Mouse (Mus musculus) macrophage (primary cell): ENCODE results near the gene Zfp868. TPM values are rescaled to one million over a fixed set of nuclear protein-coding genes. Genes with fewer than 3 reads are reported as not detected.
A peak's percentile ranks its signal among the peaks of the same experiment; 100 is the strongest.
"Not testable (repeated sequence)": the region's sequence is repeated elsewhere in the genome, so short reads cannot be mapped to it uniquely, and the experiment has no call there.

Experiments
- H3K27ac ChIP-seq: fragments of 350-480 bp; formaldehyde crosslinking; 2 replicates; pipeline ENCODE4 v1.9.0; 2021
- H3K36me3 ChIP-seq: fragments of 350-480 bp; formaldehyde crosslinking; 2 replicates; pipeline ENCODE4 v1.9.0; 2021; ENCODE audit errors: inconsistent target
- H3K4me3 ChIP-seq: fragments of 350-480 bp; formaldehyde crosslinking; 2 replicates; pipeline ENCODE4 v1.9.0; 2021; ENCODE audit errors: inconsistent target
- H3K79me2 ChIP-seq: fragments of 350-480 bp; formaldehyde crosslinking; 2 replicates; pipeline ENCODE4 v1.9.0; 2021; ENCODE audit errors: inconsistent target
- WGBS: methylation state at CpG from one replicate; pipeline ENCODE4 v1.1.7; 2026; ENCODE audit warnings: inconsistent platforms; ENCODE audit not compliant: missing documents; 5-methylcytosine and 5-hydroxymethylcytosine counted together
- polyA plus RNA-seq: library from polyadenylated mRNA; stranded (reverse); fragments of 250-400 nt; gene quantifications from 3 replicates; pipeline ENCODE4 v1.2.4, GENCODE M21; 2018; ENCODE audit warnings: inconsistent platforms
- total RNA-seq, 78 experiments: library from RNA; depleted of rRNA; stranded (reverse); fragments of 250-400 nt; gene quantifications; 1 replicate in 9 of 78; 2 replicates in 24 of 78; 3 replicates in 43 of 78; 4 replicates in 2 of 78; pipeline ENCODE4 v1.2.4; 2018; ENCODE audit warnings: inconsistent platforms in 56 of 78

Gene Zfp868
- 10 to 100 TPM; 23.4 to 59.3 (median 35.5) TPM for total RNA-seq (2018; cell fraction: chromatin; rRNA removed)
- total RNA-seq (2018; cell fraction: cytosol; rRNA removed), result 10 to 100 TPM in 11 of 26 experiments, 1 to 10 TPM in 15; 7.5 to 12.2 (median 9.6) TPM
- total RNA-seq (2018; cell fraction: nucleus; rRNA removed), result 10 to 100 TPM; 11.8 to 31.4 (median 23.6) TPM
- polyA plus RNA-seq, result 7.1 to 10.8 TPM (median 8.6 TPM) in 3 replicates

DNA sequence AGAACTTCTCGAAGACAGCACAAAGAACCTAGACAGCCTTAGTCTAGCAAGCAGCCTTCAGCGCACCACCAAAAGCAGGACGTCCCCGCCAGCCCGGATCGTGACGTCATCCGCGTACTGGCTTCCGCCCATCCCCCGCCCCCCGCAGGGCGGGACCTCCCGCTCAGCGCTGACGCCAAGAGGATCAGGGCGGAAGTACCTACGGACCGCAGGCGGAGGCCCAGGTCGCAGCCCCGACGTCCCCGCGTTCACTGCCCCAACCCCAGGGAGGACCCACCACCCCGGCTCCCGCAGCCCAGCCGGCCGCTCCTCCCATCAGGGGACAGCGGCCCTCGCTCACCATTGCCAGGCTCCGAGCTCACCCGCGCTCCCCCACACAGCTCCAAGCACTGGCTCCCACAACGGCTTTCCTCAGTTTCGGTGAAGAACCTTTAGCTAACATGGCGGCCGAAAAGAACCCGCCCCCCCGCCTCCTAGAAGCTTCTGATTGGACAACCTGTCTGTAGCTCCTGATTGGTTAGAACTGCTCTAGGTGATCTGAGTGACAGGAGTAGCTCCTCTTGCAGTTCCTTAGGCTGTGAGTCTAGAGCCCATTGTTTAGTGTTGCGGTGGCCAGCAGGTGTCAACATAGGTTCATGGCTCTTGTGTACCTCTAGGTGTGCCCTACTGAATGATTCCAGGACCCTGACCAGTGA lies at the start of gene Zfp868:
Gene Zfp868, minus strand, starts transcription at position 454 of the 695 bp plus-strand sequence.
- peaks cover 47% of the 10 kb centered on the region for H3K79me2 ChIP-seq
- under 1% methylated on average over 38 of the region's 41 CpGs for WGBS
- no peaks in the 10 kb centered on the region for H3K36me3 ChIP-seq
- peak within 1 kb of the TSS; percentile 44 for H3K4me3 ChIP-seq
- peak within 1 kb of the TSS; percentile 47 for H3K27ac ChIP-seq

DNA sequence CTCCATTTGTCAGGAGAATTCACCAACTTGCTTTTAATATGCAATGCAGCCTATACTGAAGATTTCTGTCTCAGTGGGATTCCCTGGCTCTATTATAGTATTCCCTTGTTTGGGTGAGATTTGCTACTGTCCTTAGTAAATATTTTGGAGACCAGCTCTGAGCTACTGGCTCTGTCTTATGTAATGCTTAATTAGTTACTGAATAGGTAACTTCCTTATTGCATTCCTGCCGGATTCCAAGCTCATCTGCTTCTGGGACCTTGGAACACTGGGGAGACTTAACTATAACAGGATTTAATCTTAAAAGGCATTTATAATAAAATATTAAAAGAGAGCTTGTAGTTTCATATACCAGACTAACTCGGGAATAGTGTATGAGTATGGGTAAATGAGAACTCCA lies 39.7 kb upstream of the Zfp868 start:
- not testable (repeated sequence) for H3K4me3 ChIP-seq, H3K79me2 ChIP-seq, H3K27ac ChIP-seq, H3K36me3 ChIP-seq
- WGBS, result 84% methylated on average over 2 of the region's 2 CpGs

DNA sequence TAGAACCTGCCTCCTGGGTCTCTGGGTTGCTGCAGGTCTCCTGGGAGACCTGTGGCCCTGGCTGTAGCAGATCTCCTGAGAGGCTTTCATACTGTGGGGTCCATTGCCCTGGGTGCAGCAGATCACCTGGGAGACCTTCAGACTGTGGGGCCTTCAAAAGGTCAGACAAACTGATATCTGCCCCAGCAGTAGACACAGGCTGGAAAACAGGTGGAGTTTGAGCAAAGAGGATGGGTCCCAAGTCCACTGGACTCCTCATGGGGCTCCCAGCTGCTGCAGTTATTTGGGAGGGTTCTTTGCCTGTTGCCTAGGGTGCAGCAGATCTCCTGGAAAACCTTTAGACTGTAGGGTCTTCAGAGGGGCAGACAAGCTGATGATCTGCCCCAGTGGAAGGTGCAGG lies 35.9 kb upstream of the Zfp868 start:
- Histone ChIP-seq H3K36me3 (no peaks in the 10 kb centered on the region), H3K4me3 (no peak overlapping the region), H3K79me2 (no peaks in the 10 kb centered on the region), H3K27ac (no peak overlapping the region)

DNA sequence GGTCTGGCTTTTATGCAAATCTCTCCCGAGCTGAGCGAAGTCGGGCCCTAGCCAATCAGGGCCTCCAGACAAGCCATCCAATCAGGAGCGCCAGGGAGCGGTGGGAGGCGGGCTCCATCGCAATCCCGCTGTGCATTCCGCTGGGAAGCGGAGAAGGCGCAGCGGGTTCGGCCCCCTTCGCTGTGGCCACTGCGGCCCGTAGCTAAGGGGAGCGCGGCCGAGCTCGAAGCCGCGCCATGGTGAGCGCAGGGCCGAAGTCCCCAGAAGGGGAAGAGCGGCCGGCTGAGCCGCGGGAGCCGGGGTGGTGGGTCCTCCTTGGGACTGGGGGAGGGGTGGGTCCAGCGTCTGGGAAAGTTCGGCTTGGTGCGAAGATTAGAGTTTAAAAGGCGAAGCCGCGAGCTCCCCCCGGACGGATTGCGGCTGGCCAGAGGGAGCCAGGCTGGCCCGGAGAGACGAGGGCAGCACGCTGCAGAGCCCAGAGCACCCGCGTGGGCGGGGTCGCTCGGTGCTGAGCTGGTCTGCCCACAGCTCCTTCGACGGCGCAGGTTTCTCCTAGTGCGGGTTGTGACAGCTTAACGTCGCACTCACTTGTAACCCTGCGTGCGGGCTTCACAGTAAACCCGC lies 29.1 kb upstream of the Zfp868 start, which contains the start of gene Zfp964:
Gene Zfp964, plus strand, starts transcription at position 122 of the 624 bp plus-strand sequence.
- Histone ChIP-seq H3K4me3 (peak within 1 kb of the TSS; percentile 9; the same call in 1 of the 2 replicates), H3K36me3 (no peaks in the 10 kb centered on the region), H3K27ac (no peak within 1 kb of the TSS), H3K79me2 (no peaks in the 10 kb centered on the region)
- WGBS, result 2% methylated on average over 51 of the region's 55 CpGs

DNA sequence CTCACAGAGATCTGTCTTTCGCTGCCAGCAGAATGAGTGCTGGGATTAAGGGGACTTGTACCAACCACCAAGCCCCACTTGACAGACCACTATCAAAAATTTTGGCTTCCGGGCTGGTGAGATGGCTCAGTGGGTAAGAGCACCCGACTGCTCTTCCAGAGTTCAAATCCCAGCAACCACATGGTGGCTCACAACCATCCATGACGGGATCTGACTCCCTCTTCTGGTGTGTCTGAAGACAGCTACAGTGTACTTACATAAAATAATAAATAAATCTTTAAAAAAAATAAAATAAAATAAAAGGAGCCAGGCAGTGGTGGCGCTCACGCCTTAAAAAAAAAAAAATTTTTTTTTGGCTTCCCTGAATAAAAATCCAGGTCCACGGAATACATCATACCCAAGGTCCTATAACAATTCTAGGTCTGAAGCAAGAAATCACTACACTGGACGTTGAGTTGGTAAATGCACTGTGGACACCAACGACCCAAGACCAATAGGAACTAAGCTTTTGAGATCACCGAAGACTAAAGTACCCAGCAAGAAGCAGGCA lies 28.5 kb upstream of the Zfp868 start:
- Histone ChIP-seq H3K4me3 (no peak overlapping the region; the same call in 1 of the 2 replicates), H3K27ac (no peak overlapping the region), H3K36me3 (no peaks in the 10 kb centered on the region), H3K79me2 (no peaks in the 10 kb centered on the region)
- WGBS, result 46% methylated on average over 9 of the region's 10 CpGs

DNA sequence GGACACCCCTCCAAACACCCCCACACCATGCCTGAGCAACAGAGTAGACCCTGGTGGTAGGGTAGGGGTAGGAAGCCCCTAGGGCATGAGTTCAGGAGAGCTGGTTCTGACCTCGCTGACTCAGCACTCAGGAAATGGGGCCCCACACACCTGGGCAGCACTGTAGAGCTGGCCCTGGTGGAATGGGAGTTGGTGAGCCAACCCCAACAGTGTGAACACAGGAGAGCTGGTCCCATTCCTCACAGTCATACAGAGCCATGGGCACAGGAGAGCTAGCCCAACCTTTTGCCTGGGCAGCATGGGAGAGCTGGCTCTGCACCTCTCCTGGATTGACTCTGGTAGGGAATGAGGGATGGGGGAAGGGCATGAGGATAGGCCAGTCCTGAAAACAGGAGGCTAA lies 7.3 kb downstream of the Zfp868 start:
- WGBS, result 91% methylated on average over 1 of the region's 1 CpGs
- Histone ChIP-seq H3K27ac (peak overlapping the region; percentile 36), H3K4me3 (no peak overlapping the region), H3K79me2 (peaks cover 65% of the 10 kb centered on the region), H3K36me3 (peaks cover 7% of the 10 kb centered on the region; the same call in 1 of the 2 replicates)

DNA sequence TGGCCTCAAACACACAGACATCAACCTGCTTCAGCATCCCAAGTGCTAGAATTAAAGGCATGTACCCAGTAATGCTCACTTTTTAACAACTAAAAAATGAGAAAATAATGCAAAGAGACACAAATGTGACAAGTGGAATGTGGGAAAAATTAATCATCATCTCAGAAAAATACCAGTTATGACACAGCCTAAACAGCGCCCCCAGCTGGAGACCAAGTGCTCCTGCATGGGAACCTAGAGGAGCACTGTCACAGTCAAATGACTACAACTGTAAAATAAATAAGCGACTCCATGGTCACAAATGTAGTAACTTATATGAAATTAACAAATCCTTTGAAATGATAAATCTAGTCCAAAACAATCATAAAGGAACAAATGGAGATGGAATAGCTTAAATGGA lies 10.7 kb downstream of the Zfp868 start:
- WGBS, result 80% methylated on average over 2 of the region's 2 CpGs
- Histone ChIP-seq H3K36me3 (peaks cover 35% of the 10 kb centered on the region), H3K79me2 (peaks cover 31% of the 10 kb centered on the region), H3K27ac (no peak overlapping the region), H3K4me3 (no peak overlapping the region)

DNA sequence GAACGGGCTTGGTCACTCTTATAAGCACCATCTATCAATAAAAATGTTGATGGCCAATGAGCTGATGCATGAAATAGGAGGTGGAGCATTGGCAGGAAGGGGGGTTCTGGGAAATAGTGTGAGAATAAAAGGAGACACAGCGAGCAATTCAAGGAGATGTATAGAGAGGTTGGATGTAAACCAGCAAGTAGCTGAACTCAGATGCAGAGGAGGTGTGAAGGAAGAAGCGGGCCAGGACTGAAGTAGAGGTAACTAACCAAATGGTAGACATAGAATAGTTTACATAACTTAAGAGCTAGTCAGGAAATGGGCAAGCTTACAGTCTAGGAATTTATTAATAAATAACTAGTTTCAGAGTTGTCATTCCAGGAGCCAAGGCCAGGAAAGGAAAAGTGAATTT lies 27.8 kb downstream of the Zfp868 start:
- H3K4me3 ChIP-seq, H3K27ac ChIP-seq, H3K79me2 ChIP-seq, H3K36me3 ChIP-seq: not testable (repeated sequence)
- WGBS, result 100% methylated on average over 1 of the region's 3 CpGs

DNA sequence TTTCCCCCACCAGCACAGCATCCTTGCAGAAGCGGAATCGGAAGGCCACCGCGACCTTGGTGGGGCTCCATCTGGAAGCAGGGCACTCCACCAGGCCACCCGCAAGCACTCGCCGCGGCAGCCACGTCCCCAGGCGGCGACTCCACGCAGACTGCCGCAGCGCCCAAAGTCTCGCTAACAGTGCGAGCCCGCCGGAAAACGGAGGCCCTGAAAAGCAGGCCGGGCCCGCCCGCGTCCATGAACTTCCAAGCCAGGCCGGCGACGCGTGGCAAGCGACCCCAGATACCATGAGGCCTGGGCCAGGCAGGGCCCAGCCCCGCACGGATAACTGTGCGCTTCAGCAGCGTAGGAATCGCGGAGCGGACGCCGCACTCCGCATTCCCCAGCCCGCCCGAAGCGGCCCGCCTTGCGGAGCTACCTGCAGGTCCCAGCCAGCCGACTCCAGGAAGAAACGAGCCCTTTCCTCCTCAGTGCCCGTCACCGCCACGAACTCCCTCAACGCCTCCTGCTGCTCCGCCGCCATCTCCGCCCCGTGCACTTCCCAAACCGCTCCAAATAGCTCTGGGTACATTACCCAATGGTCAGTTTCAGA lies 40.6 kb downstream of the Zfp868 start:
- no peak overlapping the region for H3K4me3 ChIP-seq
- no peak overlapping the region for H3K27ac ChIP-seq
- WGBS, result 9% methylated on average over 52 of the region's 54 CpGs

DNA sequence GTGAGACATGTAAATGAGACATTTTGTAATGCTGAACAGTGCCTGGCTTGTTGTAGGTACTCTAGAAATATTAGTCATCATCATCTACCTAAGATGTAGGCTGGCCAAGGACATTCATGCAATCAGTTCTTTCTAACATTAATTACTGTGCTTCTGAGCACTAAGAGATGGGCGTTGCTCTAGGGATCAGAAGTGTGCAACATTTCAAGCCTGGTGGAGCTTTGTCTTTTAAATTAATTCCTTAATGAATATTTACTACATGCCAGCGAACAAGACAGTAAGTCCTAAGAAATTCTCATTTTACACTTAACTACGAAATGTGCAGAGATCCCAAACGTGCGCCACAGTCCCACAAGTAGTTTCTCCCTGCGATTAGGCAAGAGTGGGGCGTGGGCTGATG lies 41.1 kb downstream of the Zfp868 start:
- not testable (repeated sequence) for H3K79me2 ChIP-seq, H3K27ac ChIP-seq, H3K36me3 ChIP-seq, H3K4me3 ChIP-seq
- 28% methylated on average over 7 of the region's 7 CpGs for WGBS

More for the DNA sequence above, 40.6 kb downstream of the Zfp868 start:
- Histone ChIP-seq H3K79me2 (no peaks in the 10 kb centered on the region; the same call in 1 of the 2 replicates), H3K36me3 (no peaks in the 10 kb centered on the region)

Other genes with a start within 250 kb of the Zfp868 start
- not detected in 3 replicates for gene Gm9495, start 172.0 kb downstream of the Zfp868 start, polyA plus RNA-seq
- gene Gm7697, start 102.6 kb downstream of the Zfp868 start, polyA plus RNA-seq, result not detected in 3 replicates
- 0.38 to 0.52 TPM (median 0.46 TPM) in 3 replicates for gene Zfp964, start 28.9 kb upstream of the Zfp868 start, polyA plus RNA-seq
- gene Zfp869, start 85.2 kb upstream of the Zfp868 start, polyA plus RNA-seq, result 13.1 to 18.8 TPM (median 17.6 TPM) in 3 replicates
- gene Zfp963, start 124.4 kb upstream of the Zfp868 start, polyA plus RNA-seq, result 3.1 to 6.2 TPM (median 3.8 TPM) in 3 replicates
- 0.75 TPM in 1 of 3 replicates, not detected in the others for gene Gm20422, start 149.3 kb upstream of the Zfp868 start, polyA plus RNA-seq
- gene Atp13a1, start 165.6 kb upstream of the Zfp868 start, polyA plus RNA-seq, result 22.5 to 33.4 TPM (median 32.7 TPM) in 3 replicates
- 10.1 to 11.2 TPM (median 10.2 TPM) in 3 replicates for gene Zfp866, start 165.6 kb upstream of the Zfp868 start, polyA plus RNA-seq
- gene Gmip, start 183.1 kb upstream of the Zfp868 start, polyA plus RNA-seq, result 53.5 to 77.1 TPM (median 60.5 TPM) in 3 replicates
- 0.36 to 0.38 TPM (median 0.37 TPM) in 3 replicates for gene Lpar2, start 196.9 kb upstream of the Zfp868 start, polyA plus RNA-seq
- gene Pbx4, start 206.9 kb upstream of the Zfp868 start, polyA plus RNA-seq, result 0.34 TPM in 1 of 3 replicates, not detected in the others